Mouse (Mus musculus) hindbrain, postnatal 0 days (tissue): ENCODE results near the gene Dclre1b. TPM values are rescaled to one million over a fixed set of nuclear protein-coding genes. Genes with fewer than 3 reads are reported as not detected.
"Not testable (repeated sequence)": the region's sequence is repeated elsewhere in the genome, so short reads cannot be mapped to it uniquely, and the experiment has no call there.

Experiments used
- ATAC-seq: fragments of 200-750 bp; cut with Nextera tagmentation; 2 replicates; pipeline ENCODE4 v1.8.0; 2017; ENCODE audit warnings: mild to moderate bottlenecking, moderate TSS enrichment, moderate library complexity
- DNase-seq: peaks from one replicate; pipeline ENCODE4 v3.0.0-alpha.2; 2015; ENCODE audit warnings: low spot score
- H3K27ac ChIP-seq: fragments of 300-500 bp; sonication (generic); 2 replicates; pipeline ENCODE4 v1.5.1; 2014; ENCODE audit warnings: mild to moderate bottlenecking
- H3K27me3 ChIP-seq: fragments of 300-500 bp; sonication (generic); 2 replicates; pipeline ENCODE4 v1.6.1; 2014; ENCODE audit warnings: low read length, mixed read lengths; ENCODE audit not compliant: insufficient read depth
- H3K36me3 ChIP-seq: fragments of 300-500 bp; sonication (generic); 2 replicates; pipeline ENCODE4 v1.6.1; 2014; ENCODE audit warnings: low read length, mixed read lengths; ENCODE audit not compliant: insufficient read depth
- H3K4me1 ChIP-seq: fragments of 300-500 bp; sonication (generic); 2 replicates; pipeline ENCODE4 v1.6.1; 2014; ENCODE audit warnings: antibody characterized with exemption, low read length, mixed read lengths; ENCODE audit not compliant: insufficient read depth
- H3K4me2 ChIP-seq: fragments of 300-500 bp; sonication (generic); 2 replicates; pipeline ENCODE4 v1.6.1; 2014; ENCODE audit warnings: low read depth, mild to moderate bottlenecking, low read length, moderate library complexity, mixed read lengths
- H3K4me3 ChIP-seq: fragments of 300-500 bp; sonication (generic); 2 replicates; pipeline ENCODE4 v1.5.1; 2014; ENCODE audit warnings: low read length
- H3K9ac ChIP-seq: fragments of 300-500 bp; sonication (generic); replicated peaks from 2 replicates; pipeline ENCODE4 v1.6.1; 2014; ENCODE audit warnings: mild to moderate bottlenecking, low read length, moderate library complexity, mixed read lengths
- H3K9me3 ChIP-seq: fragments of 300-500 bp; sonication (generic); 2 replicates; pipeline ENCODE4 v1.6.1; 2016; ENCODE audit warnings: low read length, mixed read lengths
- CTCF ChIP-seq: IDR thresholded peaks from 2 replicates; pipeline ENCODE4 v1.5.1; 2016; ENCODE audit warnings: antibody characterized with exemption, control low read depth, low read depth
- WGBS: fragments of 180-500 bp; shearing (Covaris S2); extraction: QIAGEN DNeasy Blood & Tissue Kit; methylation state at CpG from one replicate; pipeline ENCODE4 v1.1.7; 2014; 5-methylcytosine and 5-hydroxymethylcytosine counted together
- polyA plus RNA-seq: library from polyadenylated mRNA; unstranded; fragments of >200 nt; fragmentation: Nextera tagmentation; extraction: Ambion mirVana; gene quantifications from 2 replicates; pipeline ENCODE4 v1.2.1, GENCODE M21; 2015
- total RNA-seq: library from RNA; depleted of rRNA; stranded (reverse); fragments of >200 nt; gene quantifications from 2 replicates; pipeline ENCODE4 v1.2.3, GENCODE M21; 2014

The Dclre1b gene
- total and polyA plus RNA-seq, 2 experiments from 2014 or later: 7.9 to 15.4 TPM

GRCm38 (mm10) chr3:103851481-103851880 is 42.2 kb upstream of the Dclre1b start:
- DNase-seq (no peak), ATAC-seq (no peak)
- H3K4me1 ChIP-seq: no peaks in the 10 kb centered on the region
- no peaks in the 10 kb centered on the region for H3K36me3 ChIP-seq
- no peak for TF ChIP-seq CTCF
- no peak overlapping the region for H3K9ac ChIP-seq
- H3K4me3 ChIP-seq: no peak overlapping the region
- WGBS: 88% methylated on average over 6 of the region's 6 CpGs
- no peak overlapping the region for H3K4me2 ChIP-seq
- H3K9me3 ChIP-seq: no peaks in the 10 kb centered on the region
- no peaks in the 10 kb centered on the region for H3K27me3 ChIP-seq
- H3K27ac ChIP-seq: no peak overlapping the region

DNA sequence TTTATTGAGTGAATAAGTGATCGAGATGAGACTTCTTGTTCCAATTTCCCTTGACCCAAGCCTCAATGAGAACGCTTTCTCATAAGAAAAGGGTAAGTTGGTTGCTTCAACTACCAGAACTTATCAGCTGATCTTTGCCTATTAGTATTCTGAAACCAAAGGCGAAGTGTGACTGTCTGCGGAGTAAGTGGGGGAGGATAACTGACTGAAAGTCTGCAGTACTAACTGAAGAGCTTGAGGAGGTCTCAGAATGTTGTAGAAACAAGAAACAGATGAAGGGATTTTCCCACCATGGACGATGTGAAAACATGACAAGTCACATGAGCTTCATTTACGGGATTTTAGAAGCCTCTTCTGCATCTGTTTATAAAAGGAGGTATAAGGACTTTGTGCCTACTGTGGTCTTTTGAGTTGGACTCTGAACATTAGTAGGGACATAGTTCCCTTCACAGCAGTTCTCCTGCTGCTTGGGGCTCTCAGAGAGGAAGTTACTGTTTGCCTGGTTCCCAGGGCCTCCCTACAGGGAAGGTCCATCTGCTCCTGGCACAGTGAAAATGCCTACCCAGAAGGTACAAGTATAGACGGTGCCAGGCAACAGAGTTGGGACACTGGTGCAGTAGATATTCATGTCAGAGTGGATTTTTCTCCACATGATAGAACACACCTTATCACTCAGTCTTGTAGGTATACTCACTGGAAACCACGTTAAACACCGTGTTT is 41.6 kb upstream of the Dclre1b start:
- Histone ChIP-seq H3K9ac (no peak overlapping the region), H3K36me3 (no peaks in the 10 kb centered on the region), H3K4me1 (no peaks in the 10 kb centered on the region), H3K27ac (no peak overlapping the region), H3K4me3 (no peak overlapping the region), H3K27me3 (no peaks in the 10 kb centered on the region), H3K9me3 (no peaks in the 10 kb centered on the region), H3K4me2 (no peak overlapping the region)
- DNase-seq (peak; percentile 10), ATAC-seq (no peak)
- no peak for TF ChIP-seq CTCF
- 77% methylated on average over 9 of the region's 9 CpGs for WGBS

- H3K9ac ChIP-seq, H3K9me3 ChIP-seq, H3K4me2 ChIP-seq, H3K36me3 ChIP-seq, H3K4me3 ChIP-seq, H3K4me1 ChIP-seq, H3K27ac ChIP-seq, DNase-seq, H3K27me3 ChIP-seq, ATAC-seq: not testable (repeated sequence)
- 93% methylated on average over 7 of the region's 7 CpGs for WGBS
Measured at GRCm38 (mm10) chr3:103840946-103841345, 31.7 kb upstream of the Dclre1b start.

DNA sequence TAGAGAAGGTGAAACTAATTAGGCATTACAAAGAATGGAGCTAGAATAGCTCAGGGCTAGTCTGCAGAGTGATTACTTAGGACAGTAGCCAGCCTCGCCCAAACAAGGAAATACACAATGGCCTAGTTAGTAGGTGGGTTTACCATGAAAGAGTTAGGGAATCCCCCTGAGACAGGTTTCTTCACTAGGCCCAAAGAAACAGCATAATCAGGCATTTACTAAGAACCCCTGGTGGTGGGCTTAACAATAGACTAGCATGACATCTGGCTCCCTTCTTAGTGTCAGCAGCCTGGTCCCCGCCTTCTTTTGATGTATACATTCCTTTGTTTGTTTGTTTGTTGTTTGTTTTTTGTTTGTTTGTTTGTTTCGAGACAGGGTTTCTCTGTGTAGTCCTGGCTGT is 31.0 kb upstream of the Dclre1b start:
- H3K4me2 ChIP-seq, H3K27me3 ChIP-seq: not testable (repeated sequence)
- WGBS: 78% methylated on average over 3 of the region's 3 CpGs

GRCm38 (mm10) chr3:103839711-103840110 is 30.5 kb upstream of the Dclre1b start:
- 92% methylated on average over 6 of the region's 6 CpGs for WGBS
- no peak overlapping the region for H3K9ac ChIP-seq
- TF ChIP-seq CTCF: no peak
- no peaks in the 10 kb centered on the region for H3K4me1 ChIP-seq
- H3K4me3 ChIP-seq: no peak overlapping the region
- H3K9me3 ChIP-seq: no peaks in the 10 kb centered on the region
- no peaks in the 10 kb centered on the region for H3K36me3 ChIP-seq
- H3K27me3 ChIP-seq: no peaks in the 10 kb centered on the region
- H3K27ac ChIP-seq: no peak overlapping the region
- DNase-seq (no peak), ATAC-seq (no peak)
- no peak overlapping the region for H3K4me2 ChIP-seq

More for the DNA sequence above, 31.0 kb upstream of the Dclre1b start:
- not testable (repeated sequence) for H3K9ac ChIP-seq, H3K36me3 ChIP-seq, ATAC-seq, H3K4me3 ChIP-seq, H3K9me3 ChIP-seq, DNase-seq, H3K27ac ChIP-seq, H3K4me1 ChIP-seq

DNA sequence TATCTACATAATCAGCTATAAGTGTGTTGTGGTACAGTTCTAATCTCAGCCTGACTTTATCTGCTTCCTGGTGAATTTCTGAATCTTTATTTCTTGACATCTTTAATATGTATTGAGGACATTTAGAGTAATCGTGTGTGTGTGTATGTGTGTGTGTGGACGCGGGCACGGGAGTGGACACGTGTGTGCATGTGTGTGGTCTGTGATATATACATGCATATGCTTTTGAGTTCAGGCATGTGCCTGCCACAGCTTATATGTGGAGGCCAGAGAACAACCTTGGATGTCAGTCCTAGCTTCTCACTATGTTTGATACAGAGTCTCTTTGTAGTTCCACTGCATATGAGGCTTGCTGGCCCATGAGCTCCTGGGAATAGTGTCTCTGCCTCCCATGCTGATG is 27.2 kb upstream of the Dclre1b start:
- 98% methylated on average over 5 of the region's 5 CpGs for WGBS
- no peak for DNase-seq
- TF ChIP-seq CTCF: no peak
- H3K36me3 ChIP-seq: no peaks in the 10 kb centered on the region
- no peaks in the 10 kb centered on the region for H3K27me3 ChIP-seq
- H3K4me1 ChIP-seq: no peaks in the 10 kb centered on the region
- H3K4me3 ChIP-seq: no peak overlapping the region
- H3K9ac ChIP-seq: no peak overlapping the region
- no peak overlapping the region for H3K4me2 ChIP-seq
- no peak overlapping the region for H3K27ac ChIP-seq
- no peak for ATAC-seq
- no peaks in the 10 kb centered on the region for H3K9me3 ChIP-seq

DNA sequence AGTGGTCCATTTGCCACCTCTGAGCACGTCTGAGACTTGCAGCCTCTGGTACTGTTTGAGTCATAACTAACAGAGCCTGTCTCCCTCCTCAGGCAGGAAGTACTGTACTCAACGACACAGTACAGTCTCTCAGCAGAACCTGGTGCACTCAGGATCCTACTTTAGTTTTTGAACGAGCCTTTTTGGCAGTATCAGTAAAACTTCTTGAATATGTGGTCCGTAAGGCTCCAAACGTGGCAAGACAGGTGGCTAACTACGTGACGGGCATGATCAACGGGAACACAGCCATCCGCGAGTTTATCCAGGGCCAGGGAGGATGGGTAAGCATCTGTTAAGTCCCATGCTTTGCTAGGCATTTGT is 26.7 kb upstream of the Dclre1b start:
- ATAC-seq: no peak

More for the DNA sequence above, 26.7 kb upstream of the Dclre1b start:
- no peak for TF ChIP-seq CTCF
- H3K36me3 ChIP-seq: no peaks in the 10 kb centered on the region
- H3K4me3 ChIP-seq: no peak overlapping the region
- no peak overlapping the region for H3K9ac ChIP-seq
- H3K4me2 ChIP-seq: no peak overlapping the region
- H3K4me1 ChIP-seq: no peaks in the 10 kb centered on the region
- H3K27me3 ChIP-seq: no peaks in the 10 kb centered on the region
- no peak for DNase-seq
- no peak overlapping the region for H3K27ac ChIP-seq
- H3K9me3 ChIP-seq: no peaks in the 10 kb centered on the region
- WGBS: 77% methylated on average over 10 of the region's 10 CpGs
